Mouse (Mus musculus) right cerebral cortex, postnatal 4 days (tissue): ENCODE measurements around the gene Pomt2.
A peak's percentile ranks its signal among the peaks of the same experiment; 100 is the strongest.
"Not testable (repeated sequence)": the region's sequence is repeated elsewhere in the genome, so short reads cannot be mapped to it uniquely, and the experiment has no call there.

Source experiments
- DNase-seq: peaks from one replicate; pipeline ENCODE4 v3.0.0-alpha.2; 2022

The Pomt2 gene

GRCm38 (mm10) chr12:87147395-87148089 is at the start of gene Pomt2:
Pomt2 (minus strand) TSS chr12:87147968.
- DNase-seq: peak; percentile 84

GRCm38 (mm10) chr12:87196310-87196709 is 48.5 kb upstream of the Pomt2 start:
- DNase-seq: no peak

GRCm38 (mm10) chr12:87195069-87195468 is 47.3 kb upstream of the Pomt2 start:
- DNase-seq: no peak

GRCm38 (mm10) chr12:87193008-87193407 is 45.2 kb upstream of the Pomt2 start:
- no peak for DNase-seq

- no peak for DNase-seq
Measured at GRCm38 (mm10) chr12:87177631-87178030, 29.9 kb upstream of the Pomt2 start.

- no peak for DNase-seq
Measured at GRCm38 (mm10) chr12:87175194-87175946, 27.6 kb upstream of the Pomt2 start.

- DNase-seq: no peak
Measured at GRCm38 (mm10) chr12:87160815-87161214, 13.0 kb upstream of the Pomt2 start.

GRCm38 (mm10) chr12:87160310-87160709 is 12.5 kb upstream of the Pomt2 start:
- DNase-seq: no peak

GRCm38 (mm10) chr12:87158099-87158498 is 10.3 kb upstream of the Pomt2 start:
- no peak for DNase-seq

- no peak for DNase-seq
Measured at GRCm38 (mm10) chr12:87157361-87157760, 9.6 kb upstream of the Pomt2 start.

GRCm38 (mm10) chr12:87154448-87154847 is 6.7 kb upstream of the Pomt2 start:
- DNase-seq: not testable (repeated sequence)

GRCm38 (mm10) chr12:87149471-87149870 is 1.7 kb upstream of the Pomt2 start:
- no peak for DNase-seq

- DNase-seq: no peak
Measured at GRCm38 (mm10) chr12:87148136-87148535, 368 bp upstream of the Pomt2 start.

GRCm38 (mm10) chr12:87146966-87147365 is 802 bp downstream of the Pomt2 start, which contains the start of gene Gstz1:
Gstz1 (plus strand) TSS chr12:87147165.
- peak; percentile 85 for DNase-seq

GRCm38 (mm10) chr12:87142156-87142555 is 5.6 kb downstream of the Pomt2 start:
- no peak for DNase-seq

- no peak for DNase-seq
Measured at GRCm38 (mm10) chr12:87138768-87139167, 9.0 kb downstream of the Pomt2 start.

- no peak for DNase-seq
Measured at GRCm38 (mm10) chr12:87138342-87138701, 9.4 kb downstream of the Pomt2 start.

GRCm38 (mm10) chr12:87137439-87138341 is 10.1 kb downstream of the Pomt2 start:
- no peak for DNase-seq

- no peak for DNase-seq
Measured at GRCm38 (mm10) chr12:87132784-87133183, 15.0 kb downstream of the Pomt2 start.

GRCm38 (mm10) chr12:87132210-87132609 is 15.6 kb downstream of the Pomt2 start:
- no peak for DNase-seq

- DNase-seq: peak; percentile 35
Measured at GRCm38 (mm10) chr12:87131619-87132018, 16.1 kb downstream of the Pomt2 start.

GRCm38 (mm10) chr12:87131181-87131580 is 16.6 kb downstream of the Pomt2 start:
- no peak for DNase-seq

GRCm38 (mm10) chr12:87130224-87130623 is 17.5 kb downstream of the Pomt2 start:
- no peak for DNase-seq
